Mouse (Mus musculus) MEL (cell line): Measurements from ENCODE around the gene Als2cl.

Source experiments
- CTCF ChIP-seq, 3 experiments: IDR thresholded peaks in 2 of 3; conservative IDR thresholded peaks in 1 of 3; 2 replicates each; pipeline ENCODE4 v1.5.1; 2011 to 2012; ENCODE audit warnings: low read length in 3 of 3, low read depth in 2 of 3, mild to moderate bottlenecking in 2 of 3, improper control_type of control experiment in 1 of 3, inconsistent platforms in 1 of 3, mixed read lengths in 1 of 3, moderate library complexity in 1 of 3; ENCODE audit not compliant: control insufficient read depth in 1 of 3, insufficient read depth in 1 of 3, poor library complexity in 1 of 3, severe bottlenecking in 1 of 3
- MYC ChIP-seq: IDR thresholded peaks from 2 replicates; pipeline ENCODE4 v1.6.1; 2011; ENCODE audit warnings: low read depth, mild to moderate bottlenecking, low read length, improper control_type of control experiment, moderate library complexity
- RCOR1 ChIP-seq: IDR thresholded peaks from 2 replicates; pipeline ENCODE4 v1.6.1; 2012; ENCODE audit warnings: low read depth, mild to moderate bottlenecking, inconsistent platforms, low read length, improper control_type of control experiment
- ZC3H11A ChIP-seq: IDR thresholded peaks from 2 replicates; pipeline ENCODE4 v1.6.1; 2012; ENCODE audit warnings: low read depth, mild to moderate bottlenecking, inconsistent platforms, low read length, improper control_type of control experiment
- ZKSCAN1 ChIP-seq: IDR thresholded peaks from 2 replicates; pipeline ENCODE4 v1.6.1; 2012; ENCODE audit warnings: low read depth, mild to moderate bottlenecking, inconsistent platforms, low read length, improper control_type of control experiment, moderate library complexity

DNA sequence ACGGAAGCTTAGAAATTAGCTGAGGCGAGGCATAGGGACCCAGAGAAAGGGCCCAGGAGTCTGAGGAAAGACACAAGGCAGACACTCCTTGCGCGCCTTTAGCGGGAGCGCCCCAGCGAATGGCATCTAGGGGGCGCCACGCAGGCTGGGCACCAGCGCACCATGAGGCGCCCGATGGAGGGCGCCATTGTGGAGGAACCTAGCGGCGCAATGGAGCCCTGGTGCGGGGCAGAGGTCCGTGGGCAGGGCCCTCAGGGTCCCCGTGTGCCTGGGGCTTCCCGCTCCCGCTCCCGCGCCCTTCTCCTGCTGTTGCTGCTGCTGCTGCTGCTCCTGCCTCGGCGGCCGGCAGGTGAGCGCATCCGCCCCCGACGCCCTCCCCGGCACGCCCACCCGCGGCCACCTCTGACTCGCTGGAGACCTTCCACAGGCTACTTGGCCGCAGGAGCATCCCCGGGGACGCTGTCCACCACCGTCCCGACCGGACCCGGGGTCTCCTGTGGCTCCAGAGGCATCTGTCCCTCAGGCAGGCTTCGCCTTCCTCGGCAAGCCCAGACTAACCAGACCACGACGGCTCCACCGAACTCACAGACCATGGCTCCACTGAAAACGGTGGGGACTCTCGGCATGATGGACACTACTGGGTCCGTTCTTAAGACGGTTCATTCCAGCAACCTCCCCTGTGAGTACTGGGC lies 21.7 kb upstream of the Als2cl start, which contains the start of gene Prss50:
- TF ChIP-seq ZKSCAN1 (no peak), CTCF (IDR thresholded peaks at IDR 0.05 in 2 of 3, conservative IDR thresholded peaks at IDR 0.05 in 1 of 3; ENCODE audit: control insufficient read depth in 1 of 3, insufficient read depth in 1 of 3, low read depth in 2 of 3, low read length in 3 of 3, poor library complexity in 1 of 3, severe bottlenecking in 1 of 3) (0 out of 6 replicates have a peak, but pooled peaks of 1 of the 3 experiments have one; percentile 1), RCOR1 (no peak), MYC (no peak), ZC3H11A (no peak)
